8 mouse cellular contexts compared by ENCODE assay signal in the genomic region with DNA sequence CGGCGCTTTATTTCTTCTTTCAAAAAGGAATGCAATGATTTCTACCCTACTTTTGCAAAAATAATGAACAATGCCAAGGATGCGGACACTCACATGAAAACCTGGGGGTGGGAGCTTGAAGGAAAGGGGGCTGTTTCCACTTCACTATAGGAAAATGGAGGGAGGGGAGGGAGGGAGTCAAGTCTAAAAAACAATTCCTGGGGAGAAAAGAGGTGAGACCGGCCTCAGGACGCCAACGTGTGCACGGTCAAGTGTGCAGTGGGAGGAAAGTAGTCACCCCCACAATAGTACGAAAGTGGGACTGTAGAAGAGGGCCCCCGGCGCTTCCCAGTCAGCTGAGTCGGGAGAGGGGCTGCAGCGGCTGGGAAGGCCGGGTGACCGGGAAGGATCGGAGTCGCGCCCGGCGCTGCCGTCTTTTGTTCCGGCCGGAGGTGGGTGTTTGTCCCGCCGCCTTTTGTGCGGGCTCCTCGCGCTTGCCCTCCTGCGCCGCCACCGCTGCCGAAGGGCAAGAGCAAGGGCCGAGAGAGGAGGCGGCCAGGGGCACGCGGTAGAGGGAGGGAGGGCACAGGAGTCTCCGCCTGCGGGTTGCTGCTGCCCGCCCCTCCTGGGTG. TPM values are rescaled to one million over a fixed set of nuclear protein-coding genes. Genes with fewer than 3 reads are reported as not detected.
DNase-seq lines count a peak whose midpoint lies in the region; ATAC-seq and TF ChIP-seq lines count a peak whose summit lies in the region.

No protein-coding gene starts in this region.

- H3K9ac ChIP-seq in MEL (ENCODE audit: control insufficient read depth, low read depth, low read length, poor library complexity, severe bottlenecking) = peak overlapping the region; percentile 98
- H3K9ac ChIP-seq in hindbrain, embryonic 16.5 days (ENCODE audit: low read depth, low read length) = peak overlapping the region; percentile 86
- peak overlapping the region; percentile 68 for H3K9ac ChIP-seq in liver, embryonic 16.5 days (ENCODE audit: low read depth, low read length)

- no peak; a peak in 1 of 6 replicates for TF ChIP-seq CTCF in MEL (IDR thresholded peaks at IDR 0.05 in 2 of 3, conservative IDR thresholded peaks at IDR 0.05 in 1 of 3; ENCODE audit: control insufficient read depth in 1 of 3, insufficient read depth in 1 of 3, low read depth in 2 of 3, low read length in 3 of 3, poor library complexity in 1 of 3, severe bottlenecking in 1 of 3)
- no peak for TF ChIP-seq CTCF in olfactory bulb, adult 2 months (IDR thresholded peaks at IDR 0.05; ENCODE audit: insufficient read depth, low read depth, low read length)

- H3K4me2 ChIP-seq in hindbrain, embryonic 16.5 days (ENCODE audit: low read length) = peak overlapping the region; percentile 84
- peak overlapping the region; percentile 99 for H3K4me2 ChIP-seq in liver, embryonic 16.5 days (ENCODE audit: low read depth, low read length)

- H3K27me3 ChIP-seq in MEL (ENCODE audit: control insufficient read depth in 1 of 2, insufficient read depth in 2 of 2, low read length in 2 of 2) = no peaks in the 10 kb centered on the region
- H3K27me3 ChIP-seq in hindbrain, embryonic 16.5 days (replicated peaks; ENCODE audit: control insufficient read depth, insufficient read depth, low read length) = no peaks in the 10 kb centered on the region
- H3K27me3 ChIP-seq in liver, embryonic 16.5 days (ENCODE audit: control insufficient read depth, insufficient read depth, low read depth, low read length) = peaks cover 13% of the 10 kb centered on the region

- no peak for TF ChIP-seq RAD21 in MEL (IDR thresholded peaks at IDR 0.05; ENCODE audit: low read depth, low read length)

- H3K36me3 ChIP-seq in MEL (ENCODE audit: control insufficient read depth in 1 of 2, insufficient read depth in 2 of 2, low read length in 2 of 2) = peaks cover 0 to 8% of the 10 kb centered on the region in 2 experiments; a peak in 3 of 4 replicates
- no peaks in the 10 kb centered on the region for H3K36me3 ChIP-seq in hindbrain, embryonic 16.5 days (ENCODE audit: control insufficient read depth, insufficient read depth, low read length)
- H3K36me3 ChIP-seq in liver, embryonic 16.5 days (ENCODE audit: control insufficient read depth, insufficient read depth) = no peaks in the 10 kb centered on the region

- peak overlapping the region; percentile 96 for H3K27ac ChIP-seq in MEL (ENCODE audit: control insufficient read depth, low read depth, low read length)
- peak overlapping the region; percentile 91 for H3K27ac ChIP-seq in hindbrain, embryonic 16.5 days (ENCODE audit: low read depth, low read length)
- H3K27ac ChIP-seq in liver, embryonic 16.5 days (ENCODE audit: low read length) = peak overlapping the region; percentile 35
- H3K27ac ChIP-seq in olfactory bulb, adult 2 months (ENCODE audit: insufficient read depth, low read depth, low read length) = peak overlapping the region; percentile 99

- TF ChIP-seq EP300 in MEL (IDR thresholded peaks at IDR 0.05; ENCODE audit: low read depth in 1 of 2, low read length in 2 of 2) = no peak

- under 1% methylated on average over 35 of the region's 38 CpGs for WGBS in hindbrain, embryonic 16.5 days
- WGBS in liver, embryonic 16.5 days (ENCODE audit: insufficient replicate concordance) = under 1% methylated on average over 38 of the region's 38 CpGs
- WGBS in olfactory bulb, adult 2 months = under 1% methylated on average over 38 of the region's 38 CpGs

- no peak; a peak in 1 of 4 replicates for TF ChIP-seq POLR2A in MEL (IDR thresholded peaks at IDR 0.05; ENCODE audit: control insufficient read depth in 1 of 2, insufficient read depth in 1 of 2, low read depth in 1 of 2, low read length in 2 of 2, poor library complexity in 1 of 2)
- no peak for TF ChIP-seq POLR2A in olfactory bulb, adult 2 months (IDR thresholded peaks at IDR 0.05; ENCODE audit: insufficient read depth, low read depth, low read length)

- 0 out of 2 replicates have a peak, but pooled peaks have one; percentile 31 for ATAC-seq in erythroid progenitor cell, adult 5-6 weeks (replicated peaks; ENCODE audit: low FRiP score, poor library complexity, severe bottlenecking)
- ATAC-seq in hindbrain, embryonic 16.5 days = no peak
- ATAC-seq in liver, embryonic 16.5 days (ENCODE audit: low read depth) = 0 out of 2 replicates have a peak, but pooled peaks have one; percentile 20

- H3K4me1 ChIP-seq in MEL (ENCODE audit: control insufficient read depth in 1 of 2, insufficient read depth in 2 of 2, low read length in 2 of 2) = no peaks in the 10 kb centered on the region
- H3K4me1 ChIP-seq in hindbrain, embryonic 16.5 days (ENCODE audit: control insufficient read depth, insufficient read depth, low read depth, low read length) = peaks cover 4% of the 10 kb centered on the region
- peaks cover 29% of the 10 kb centered on the region for H3K4me1 ChIP-seq in liver, embryonic 16.5 days (ENCODE audit: control insufficient read depth, low read depth, low read length)
- no peaks in the 10 kb centered on the region for H3K4me1 ChIP-seq in olfactory bulb, adult 2 months (ENCODE audit: control insufficient read depth, insufficient read depth, low read length)

- DNase-seq in cerebellum, postnatal 25 days = peak; percentile 39 to 43
- no peak for DNase-seq in cerebellum, adult 8-10 months
- peak; percentile 62 for DNase-seq in MEL (ENCODE audit: low read depth, low spot score)
- no peak for DNase-seq in urinary bladder, postnatal 14 days (ENCODE audit: low spot score)

- H3K79me2 ChIP-seq in MEL (ENCODE audit: control insufficient read depth, insufficient read depth, low read length, poor library complexity) = peaks cover 78% of the 10 kb centered on the region

- no peaks in the 10 kb centered on the region for H3K9me3 ChIP-seq in MEL (replicated peaks; ENCODE audit: insufficient read depth, low read length)
- no peaks in the 10 kb centered on the region for H3K9me3 ChIP-seq in hindbrain, embryonic 16.5 days (ENCODE audit: control insufficient read depth, low read length)
- no peaks in the 10 kb centered on the region for H3K9me3 ChIP-seq in liver, embryonic 16.5 days (replicated peaks; ENCODE audit: control insufficient read depth, low read length)

- H3K4me3 ChIP-seq in MEL (ENCODE audit: control insufficient read depth in 1 of 2, insufficient read depth in 1 of 2, low read depth in 2 of 2, low read length in 2 of 2) = peak overlapping the region; percentile 69 to 82
- peak overlapping the region; percentile 78 for H3K4me3 ChIP-seq in hindbrain, embryonic 16.5 days (ENCODE audit: low read length)
- H3K4me3 ChIP-seq in liver, embryonic 16.5 days (ENCODE audit: low read depth, low read length) = peak overlapping the region; percentile 75
- peak overlapping the region; percentile 64 for H3K4me3 ChIP-seq in olfactory bulb, adult 2 months (ENCODE audit: insufficient read depth, low read depth, low read length)

TF ChIP-seq in MEL, 35 proteins besides CTCF, POLR2A, EP300 and RAD21:
- TF ChIP-seq CHD2 (IDR thresholded peaks at IDR 0.05; ENCODE audit: low read length) (no peak), TBP (IDR thresholded peaks at IDR 0.05; ENCODE audit: low read depth, low read length) (no peak), UBTF (IDR thresholded peaks at IDR 0.05; ENCODE audit: borderline replicate concordance, insufficient read depth, low read depth, low read length) (peak; percentile 92), E2F4 (IDR thresholded peaks at IDR 0.05; ENCODE audit: borderline replicate concordance, low read depth, low read length) (no peak), TCF12 (IDR thresholded peaks at IDR 0.05; ENCODE audit: low read depth, low read length) (no peak), MXI1 (IDR thresholded peaks at IDR 0.05; ENCODE audit: low read depth, low read length) (peak; percentile 34), SIN3A (IDR thresholded peaks at IDR 0.05; ENCODE audit: low read length) (peak; percentile 26; the same call in 1 of the 2 replicates), JUND (IDR thresholded peaks at IDR 0.05; ENCODE audit: low read depth, low read length) (no peak), GABPA (IDR thresholded peaks at IDR 0.05; ENCODE audit: low read depth, low read length) (no peak), ELF1 (IDR thresholded peaks at IDR 0.05; ENCODE audit: low read depth, low read length) (no peak), ZKSCAN1 (IDR thresholded peaks at IDR 0.05; ENCODE audit: low read depth, low read length) (no peak), USF2 (IDR thresholded peaks at IDR 0.05; ENCODE audit: borderline replicate concordance in 1 of 2, insufficient read depth in 1 of 2, low read depth in 1 of 2, low read length in 2 of 2) (no peak), MYB (IDR thresholded peaks at IDR 0.05; ENCODE audit: low read depth, low read length) (no peak), MAZ (IDR thresholded peaks at IDR 0.05; ENCODE audit: low read depth, low read length) (peak; percentile 21; the same call in 1 of the 2 replicates), ETS1 (IDR thresholded peaks at IDR 0.05; ENCODE audit: low read depth, low read length) (no peak), HCFC1 (IDR thresholded peaks at IDR 0.05; ENCODE audit: low read depth, low read length) (no peak)

RNA-seq across cellular contexts. Expression of gene Bcl11a, which starts 1.0 kb away (rescaled TPM):
- 37.0 and 43.8 TPM in 2 replicates for total RNA-seq in MEL (2012; rRNA removed)
- polyA plus RNA-seq in MEL (2012; ENCODE audit: insufficient read depth in 1 of 2, insufficient read length in 2 of 2, low read depth in 1 of 2, low replicate concordance in 2 of 2, missing spikeins in 1 of 2) = 100 to 1,000 TPM in 1 of 2 experiments, 10 to 100 TPM in 1; 83.8 to 112 TPM
- 20.5 and 23.5 TPM in 2 replicates for total RNA-seq in erythroid progenitor cell, adult 5-6 weeks (2015; ENCODE audit: low replicate concordance)
- 7.4 and 12.9 TPM in 2 replicates for total RNA-seq in erythroid progenitor cell, adult 5-6 weeks (2017; ENCODE audit: low replicate concordance)
- polyA plus RNA-seq in hindbrain, embryonic 16.5 days (2015; fragmentation: Nextera tagmentation; extraction: Ambion mirVana) = 97.9 and 105 TPM in 2 replicates
- polyA plus RNA-seq in liver, embryonic 16.5 days (2015; fragmentation: Nextera tagmentation; extraction: Ambion mirVana) = 17.7 and 20.9 TPM in 2 replicates
- 89.4 TPM in 1 of 2 replicates, not detected in the other for polyA plus RNA-seq in olfactory bulb, adult 2 months (2012; ENCODE audit: insufficient read depth, insufficient read length, low replicate concordance, missing spikeins)

RNA-seq across cellular contexts. Expression of gene A830031A19Rik, which starts 4.0 kb away (rescaled TPM):
- not detected in 2 replicates for total RNA-seq in MEL (2012; rRNA removed)
- polyA plus RNA-seq in MEL (2012; ENCODE audit: insufficient read depth in 1 of 2, insufficient read length in 2 of 2, low read depth in 1 of 2, low replicate concordance in 2 of 2, missing spikeins in 1 of 2) = not detected
- total RNA-seq in erythroid progenitor cell, adult 5-6 weeks (2015; ENCODE audit: low replicate concordance) = not detected in 2 replicates
- total RNA-seq in erythroid progenitor cell, adult 5-6 weeks (2017; ENCODE audit: low replicate concordance) = not detected in 2 replicates
- polyA plus RNA-seq in hindbrain, embryonic 16.5 days (2015; fragmentation: Nextera tagmentation; extraction: Ambion mirVana) = 0.21 TPM in 1 of 2 replicates, not detected in the other
- not detected in 2 replicates for polyA plus RNA-seq in liver, embryonic 16.5 days (2015; fragmentation: Nextera tagmentation; extraction: Ambion mirVana)
- not detected in 2 replicates for polyA plus RNA-seq in olfactory bulb, adult 2 months (2012; ENCODE audit: insufficient read depth, insufficient read length, low replicate concordance, missing spikeins)

Comparison
In these comparisons a context has a peak if more than half of its experiments do, and no peak if none do; other contexts are left out.
1. DNase-seq: peak in cerebellum, postnatal 25 days (2 of 2) and MEL (single experiment); none in cerebellum, adult 8-10 months (single experiment) and urinary bladder, postnatal 14 days (single experiment).
2. H3K27ac ChIP-seq: peak in every context shown above with its lines; median percentile 99 in olfactory bulb, adult 2 months; 96 in MEL; 91 in hindbrain, embryonic 16.5 days; 35 in liver, embryonic 16.5 days.
3. Peak in every context shown above with its lines, with median percentiles within 50 percentile points of each other: H3K4me3 ChIP-seq and H3K9ac ChIP-seq.